Mouse (Mus musculus) embryo, embryonic 11 days (tissue): ENCODE results near the gene Ccnb2.

ENCODE experiments used
- DNase-seq: peaks from one replicate; pipeline ENCODE4 v3.0.0-alpha.2; 2015

Ccnb2 gene

DNA sequence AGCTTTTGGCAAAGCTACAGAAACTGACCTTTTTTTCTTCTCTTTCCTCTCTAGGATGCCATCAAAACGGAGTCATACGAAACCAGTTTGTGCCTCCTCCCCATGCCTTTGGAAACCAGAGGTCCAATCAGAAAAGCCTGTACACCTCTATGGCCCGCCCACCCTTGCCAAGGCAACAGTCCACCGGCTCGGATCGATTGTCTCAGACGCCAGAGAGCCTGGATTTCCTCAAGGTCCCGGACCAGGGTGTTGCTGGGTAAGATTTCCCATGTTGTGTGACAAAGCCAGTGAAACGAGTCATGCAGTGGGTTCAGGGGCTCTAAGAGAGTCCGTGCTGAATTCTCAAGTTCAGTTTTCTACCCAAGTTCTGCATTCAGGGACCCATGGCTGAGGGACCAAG is 37.6 kb downstream of the Ccnb2 start:
- peak; percentile 19 for DNase-seq

DNA sequence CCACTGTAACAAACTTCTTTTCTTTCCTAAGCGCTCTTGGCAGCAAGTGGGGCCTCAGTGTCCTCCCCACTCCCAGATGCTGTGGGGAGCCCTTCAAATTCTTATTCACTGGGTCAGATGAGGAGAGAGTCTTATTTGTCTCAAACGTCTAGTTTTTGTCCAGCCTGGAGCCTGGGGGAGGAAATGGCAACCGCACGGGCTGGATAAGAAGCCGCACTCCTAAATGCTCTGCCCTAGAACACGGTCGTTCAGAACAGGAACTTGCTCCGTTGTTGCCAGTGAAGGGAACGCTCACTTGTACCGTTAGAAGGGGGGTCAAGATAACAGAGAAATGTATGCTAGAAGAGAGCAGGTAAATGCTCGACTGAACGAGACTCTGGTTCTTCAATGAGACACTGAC is 39.3 kb downstream of the Ccnb2 start:
- DNase-seq, result no peak

DNA sequence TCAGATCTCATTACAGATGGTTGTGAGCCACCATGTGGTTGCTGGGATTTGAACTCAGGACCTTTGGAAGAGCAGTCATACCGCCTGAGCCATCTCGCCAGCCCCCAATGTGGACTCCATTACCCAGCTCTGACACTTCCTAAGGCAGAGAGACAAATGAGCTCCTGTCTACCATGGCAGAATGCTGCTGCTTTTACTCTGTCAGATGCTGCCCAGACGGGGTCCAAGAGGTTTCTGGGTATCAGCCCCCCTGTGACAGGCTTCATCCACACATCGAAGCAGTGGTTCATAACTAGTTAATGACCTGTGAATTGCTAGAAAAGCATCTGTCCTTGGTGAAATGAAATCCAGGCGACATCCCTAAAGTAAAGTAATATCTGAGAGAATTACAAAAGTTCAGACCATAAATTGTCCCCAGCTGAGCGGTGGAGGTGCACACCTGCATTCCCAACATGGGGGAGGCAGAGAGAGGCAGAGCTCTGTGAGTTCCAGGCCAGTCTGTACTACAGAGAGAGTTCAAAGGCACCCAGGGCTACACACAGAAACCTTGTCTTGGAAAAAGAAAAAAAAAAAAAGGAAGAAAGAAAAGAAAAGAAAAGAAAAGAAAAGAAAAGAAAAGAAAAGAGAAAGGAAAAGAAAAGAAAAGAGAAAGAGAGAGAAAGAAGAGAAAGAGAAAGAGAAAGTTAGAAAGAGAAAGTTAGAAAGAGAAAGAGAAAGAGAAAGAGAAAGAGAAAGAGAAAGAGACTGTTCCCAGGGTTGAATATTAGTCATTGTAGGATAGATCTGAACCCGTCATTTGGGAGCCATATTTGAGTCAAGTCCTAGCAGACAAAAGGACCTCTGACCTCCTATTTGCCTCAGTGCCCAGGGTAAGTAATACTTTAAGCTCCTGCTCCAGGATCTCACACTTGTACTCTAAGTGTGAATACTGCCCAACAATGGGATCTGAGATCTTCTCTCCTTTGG is 41.6 kb downstream of the Ccnb2 start:
- DNase-seq, result peak; percentile 20

DNA sequence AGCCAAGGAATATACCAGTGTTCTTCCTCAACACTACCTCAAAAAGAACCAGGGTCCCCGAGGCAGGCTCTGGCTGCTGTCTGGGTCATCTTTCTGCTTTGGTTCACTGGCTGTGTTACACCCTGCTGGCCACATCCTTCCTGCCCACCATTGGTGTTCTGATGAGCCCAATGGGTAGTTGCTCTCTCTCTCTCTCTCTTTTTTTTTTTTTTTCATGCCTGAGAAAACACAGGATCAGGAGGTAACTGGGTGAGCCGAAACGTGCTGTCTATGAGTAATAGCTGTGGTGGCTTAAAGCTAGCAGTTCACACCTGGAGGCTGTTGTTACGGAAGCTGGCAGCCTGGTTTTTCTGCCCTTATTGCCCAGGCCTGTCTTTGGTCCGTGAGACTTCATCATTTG is 49.7 kb downstream of the Ccnb2 start:
- no peak for DNase-seq

DNA sequence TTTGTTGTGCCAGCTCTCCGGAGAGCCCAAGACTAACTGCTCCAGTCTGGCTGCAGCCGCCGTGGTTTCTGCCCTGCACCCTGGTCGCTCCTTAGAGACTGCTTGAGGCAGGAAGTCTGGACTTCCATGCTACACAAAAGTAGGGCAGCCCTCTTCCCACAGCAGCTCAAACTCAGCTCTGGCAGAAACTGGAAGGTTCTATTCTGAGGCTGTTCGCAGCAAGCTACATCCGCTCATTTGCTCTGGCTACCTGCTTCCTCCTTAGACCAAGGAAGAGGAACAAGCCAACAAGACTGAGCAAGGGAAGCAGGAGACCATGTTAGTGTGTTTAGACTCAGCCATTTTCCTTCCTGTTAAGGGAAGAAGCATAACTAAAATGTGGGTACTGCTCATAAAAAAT is 54.4 kb downstream of the Ccnb2 start:
- DNase-seq, result no peak

DNA sequence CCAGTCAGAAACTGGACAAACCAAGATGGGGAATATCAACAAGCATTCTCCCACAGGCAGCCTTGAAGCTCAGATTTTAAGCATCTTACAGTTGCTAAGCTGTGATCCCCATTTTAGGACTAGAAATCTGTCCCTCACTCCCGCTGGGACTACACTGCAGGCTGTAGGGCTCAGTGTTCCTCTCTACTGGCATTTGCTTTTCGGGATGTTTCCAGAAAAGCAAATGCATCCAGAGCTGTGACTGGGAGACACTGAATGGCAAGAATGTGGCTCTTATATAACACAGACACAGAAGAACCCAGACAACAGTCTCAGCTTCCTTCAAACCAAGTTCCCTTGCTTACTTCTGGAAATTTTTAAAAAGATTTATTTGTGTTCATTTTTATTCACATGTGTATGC is 55.4 kb downstream of the Ccnb2 start:
- no peak for DNase-seq

DNA sequence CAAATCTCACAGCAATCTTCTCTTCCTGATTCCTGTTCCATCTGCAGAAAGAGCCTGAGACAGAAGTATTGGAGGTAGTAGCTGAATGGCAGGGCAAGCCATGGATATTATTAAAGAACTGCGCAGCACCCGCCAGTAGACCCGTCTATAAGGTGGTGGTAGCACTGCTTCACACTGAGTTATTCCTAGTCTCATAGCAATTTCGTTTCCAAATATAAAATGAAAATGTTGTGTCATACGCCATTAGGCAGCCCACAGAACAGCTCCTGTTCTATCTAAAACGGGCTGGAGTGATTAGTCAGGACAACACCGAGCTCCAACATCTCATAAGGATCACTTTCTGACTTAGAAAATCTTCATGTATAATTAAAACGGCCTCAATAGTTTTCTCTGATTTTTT is 56.6 kb downstream of the Ccnb2 start:
- DNase-seq, result no peak

DNA sequence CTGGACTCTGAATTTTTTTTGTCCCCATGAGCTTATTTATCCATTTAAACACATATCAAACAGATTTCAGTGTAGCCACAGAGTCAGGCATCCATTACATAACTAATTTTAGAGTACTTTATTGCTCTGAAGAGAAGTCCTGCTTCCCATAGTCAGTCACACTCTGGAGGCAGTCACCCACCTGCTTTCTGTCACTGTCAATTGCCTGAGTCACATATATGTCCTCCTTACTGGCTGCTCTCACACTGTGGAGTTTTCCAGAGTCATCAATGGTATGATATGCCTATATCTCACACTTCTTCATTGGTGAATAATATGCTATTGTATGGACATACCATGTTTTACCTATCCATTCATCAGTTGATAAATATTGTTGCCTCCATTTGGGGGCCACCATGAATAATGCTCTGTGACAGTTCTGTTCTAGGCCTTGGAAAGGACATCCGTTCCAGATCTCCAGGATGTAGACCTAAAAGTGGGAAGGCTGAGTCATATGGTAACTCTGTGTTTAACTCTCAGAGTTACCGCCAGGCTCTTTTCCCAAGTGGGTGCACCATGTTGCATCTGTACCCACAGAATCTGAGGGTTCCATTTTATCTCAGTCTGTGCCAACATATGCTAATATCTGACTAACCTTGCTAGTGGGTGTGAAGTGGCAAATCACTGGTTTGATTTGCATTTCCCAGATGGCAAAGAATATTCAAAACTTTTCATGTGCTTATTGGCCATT is 61.8 kb downstream of the Ccnb2 start:
- no peak for DNase-seq
